In the genomic region with DNA sequence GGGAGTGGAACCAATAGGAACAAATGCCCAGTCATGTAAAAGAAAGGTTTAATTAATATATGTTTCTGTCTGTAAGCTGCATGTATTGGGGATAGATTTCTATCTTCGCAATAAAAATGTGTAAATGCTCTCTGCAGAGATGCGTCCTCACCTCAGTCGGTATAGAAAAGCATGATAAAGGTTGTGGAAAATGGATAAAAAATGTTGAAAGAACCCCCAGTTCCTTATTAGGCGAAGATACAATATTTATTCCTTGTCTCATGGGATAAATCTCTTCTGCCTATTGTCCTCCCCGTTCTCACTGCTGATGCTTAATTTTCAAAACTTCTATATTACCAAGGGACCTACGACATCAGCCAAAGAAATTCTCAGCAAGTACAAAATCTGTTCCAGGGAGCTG, we compare ENCODE assay signal across 34 mouse cellular contexts. TPM values are rescaled to one million over a fixed set of nuclear protein-coding genes. Genes with fewer than 3 reads are reported as not detected.
DNase-seq lines count a peak whose midpoint lies in the region; ATAC-seq and TF ChIP-seq lines count a peak whose summit lies in the region.
"Had no signal": no experiment of that assay in that cellular context is flagged by ENCODE, and none has a peak within 500 bp of the region (broad histone marks: within the 10 kb centered on the region; RNA-seq: fewer than 3 reads in every experiment).

Tfap2d (plus strand) TSS at position 392 of the 400 bp plus-strand sequence.

- no peaks in the 10 kb centered on the region for H3K36me3 ChIP-seq in forebrain, embryonic 10.5 days (replicated peaks)
- H3K36me3 ChIP-seq in forebrain, embryonic 12.5 days (replicated peaks): no peaks in the 10 kb centered on the region
- H3K36me3 ChIP-seq in midbrain, embryonic 10.5 days: no peaks in the 10 kb centered on the region
- H3K36me3 ChIP-seq in midbrain, embryonic 15.5 days (replicated peaks): no peaks in the 10 kb centered on the region
- H3K36me3 ChIP-seq: heart, embryonic 13.5 days; kidney, embryonic 15.5 days; limb, embryonic 10.5 days; limb, embryonic 15.5 days; liver, embryonic 13.5 days had no signal

- H3K4me2 ChIP-seq in forebrain, embryonic 12.5 days: no peak within 1 kb of the TSS
- peak within 1 kb of the TSS; percentile 38 for H3K4me2 ChIP-seq in midbrain, embryonic 15.5 days
- H3K4me2 ChIP-seq: heart, embryonic 13.5 days; kidney, embryonic 15.5 days; limb, embryonic 15.5 days; liver, embryonic 13.5 days had no signal

- peaks cover 100% of the 10 kb centered on the region for H3K27me3 ChIP-seq in forebrain, embryonic 10.5 days (ENCODE audit: poor library complexity, severe bottlenecking)
- H3K27me3 ChIP-seq in forebrain, embryonic 12.5 days: peaks cover 89% of the 10 kb centered on the region
- H3K27me3 ChIP-seq in midbrain, embryonic 10.5 days (ENCODE audit: low read depth, poor library complexity, severe bottlenecking): peaks cover 100% of the 10 kb centered on the region
- peaks cover 67% of the 10 kb centered on the region for H3K27me3 ChIP-seq in midbrain, embryonic 15.5 days (replicated peaks)

- TF ChIP-seq POLR2A in cortical plate, adult 2 months (IDR thresholded peaks at IDR 0.05; ENCODE audit: extremely low read depth, insufficient read depth, low read length): no peak

- no peak for TF ChIP-seq CTCF in cortical plate, adult 2 months (IDR thresholded peaks at IDR 0.05; ENCODE audit: extremely low read depth, insufficient read depth, low read length)

- peaks cover 11% of the 10 kb centered on the region for H3K4me1 ChIP-seq in forebrain, embryonic 10.5 days
- H3K4me1 ChIP-seq in forebrain, embryonic 12.5 days: peaks cover 5% of the 10 kb centered on the region; the same call in 1 of the 2 replicates
- no peaks in the 10 kb centered on the region for H3K4me1 ChIP-seq in cortical plate, adult 2 months (ENCODE audit: control insufficient read depth, insufficient read depth, low read length)
- peaks cover 32% of the 10 kb centered on the region for H3K4me1 ChIP-seq in midbrain, embryonic 10.5 days
- H3K4me1 ChIP-seq in midbrain, embryonic 15.5 days: no peaks in the 10 kb centered on the region
- H3K4me1 ChIP-seq: heart, embryonic 13.5 days; kidney, embryonic 15.5 days; limb, embryonic 15.5 days; liver, embryonic 13.5 days; megakaryocyte, embryonic 14.5 days had no signal

- no peak for ATAC-seq in forebrain, embryonic 12.5 days (ENCODE audit: low FRiP score)
- ATAC-seq in midbrain, embryonic 15.5 days (replicated peaks): no peak
- ATAC-seq: hindbrain, embryonic 16.5 days; lung, postnatal 0 days had no signal

- 3% methylated on average over 6 of the region's 6 CpGs for WGBS in forebrain, embryonic 10.5 days
- WGBS in forebrain, embryonic 12.5 days: 2% methylated on average over 6 of the region's 6 CpGs
- 3% methylated on average over 6 of the region's 6 CpGs for WGBS in midbrain, embryonic 10.5 days
- WGBS in midbrain, embryonic 15.5 days: 3% methylated on average over 6 of the region's 6 CpGs

- no peaks in the 10 kb centered on the region for H3K9me3 ChIP-seq in forebrain, embryonic 10.5 days
- H3K9me3 ChIP-seq in forebrain, embryonic 12.5 days: no peaks in the 10 kb centered on the region
- H3K9me3 ChIP-seq in midbrain, embryonic 10.5 days (replicated peaks): no peaks in the 10 kb centered on the region
- no peaks in the 10 kb centered on the region for H3K9me3 ChIP-seq in midbrain, embryonic 15.5 days
- H3K9me3 ChIP-seq: heart, embryonic 13.5 days; kidney, embryonic 15.5 days; limb, embryonic 10.5 days; limb, embryonic 15.5 days; liver, embryonic 13.5 days; megakaryocyte, embryonic 14.5 days had no signal

- no peak for DNase-seq in forebrain, embryonic 10.5 days (ENCODE audit: extremely low spot score, low spot score)
- no peak for DNase-seq in midbrain, embryonic 10.5 days (ENCODE audit: low spot score)
- no peak for DNase-seq in kidney, postnatal 25 days
- DNase-seq in frontal cortex, adult 2 months (ENCODE audit: extremely low spot score in 1 of 2, low spot score in 1 of 2): no peak
- DNase-seq in T-cell, adult 2 months (ENCODE audit: low spot score): no peak
- DNase-seq: adrenal gland, postnatal 25 days; cerebellum, adult 2 months; cerebellum, postnatal 36 days; gastrocnemius, adult 2 months; heart, adult 2 months; heart, postnatal 10 days; kidney, adult 18-20 months; kidney, postnatal 4 days; liver, embryonic 13.5 days; lung, adult 18-20 months; lung, postnatal 4 days; right cerebral cortex, postnatal 25 days; spleen, adult 18-20 months; thymus, adult 2 months; thymus, postnatal 36 days had no signal

- no peak within 1 kb of the TSS for H3K9ac ChIP-seq in forebrain, embryonic 12.5 days
- peak within 1 kb of the TSS; percentile 34 for H3K9ac ChIP-seq in midbrain, embryonic 15.5 days
- H3K9ac ChIP-seq: heart, embryonic 13.5 days; kidney, embryonic 15.5 days; limb, embryonic 15.5 days; liver, embryonic 13.5 days had no signal

- no peak within 1 kb of the TSS for H3K27ac ChIP-seq in forebrain, embryonic 10.5 days
- H3K27ac ChIP-seq in forebrain, embryonic 12.5 days: no peak within 1 kb of the TSS
- H3K27ac ChIP-seq in cortical plate, adult 2 months (ENCODE audit: insufficient read depth, low read length): no peak within 1 kb of the TSS
- peak within 1 kb of the TSS; percentile 65; the same call in 1 of the 2 replicates for H3K27ac ChIP-seq in midbrain, embryonic 10.5 days (replicated peaks)
- peak within 1 kb of the TSS; percentile 85 for H3K27ac ChIP-seq in midbrain, embryonic 15.5 days
- H3K27ac ChIP-seq: gastrocnemius, adult 2 months; heart, adult 2 months; heart, embryonic 13.5 days; kidney, embryonic 15.5 days; limb, embryonic 10.5 days; limb, embryonic 15.5 days; liver, embryonic 13.5 days had no signal

- peak within 1 kb of the TSS; percentile 27; the same call in 1 of the 2 replicates for H3K4me3 ChIP-seq in forebrain, embryonic 10.5 days
- no peak within 1 kb of the TSS for H3K4me3 ChIP-seq in forebrain, embryonic 12.5 days (replicated peaks)
- peak within 1 kb of the TSS; percentile 31; the same call in 1 of the 2 replicates for H3K4me3 ChIP-seq in cortical plate, adult 2 months (ENCODE audit: insufficient read depth, low read length)
- H3K4me3 ChIP-seq in midbrain, embryonic 10.5 days: peak within 1 kb of the TSS; percentile 46
- H3K4me3 ChIP-seq in midbrain, embryonic 15.5 days: peak within 1 kb of the TSS; percentile 39
- H3K4me3 ChIP-seq: erythroblast, embryonic 14.5 days; gastrocnemius, adult 2 months; heart, adult 2 months; heart, embryonic 13.5 days; kidney, embryonic 15.5 days; limb, embryonic 10.5 days; limb, embryonic 15.5 days; liver, embryonic 13.5 days; megakaryocyte, embryonic 14.5 days had no signal

RNA-seq across cellular contexts. Expression of gene Tfap2d, which starts in this region (rescaled TPM):
- 0.15 TPM in 1 of 2 replicates, not detected in the other for polyA plus RNA-seq in forebrain, embryonic 10.5 days (2016; fragmentation: Nextera tagmentation; extraction: Ambion mirVana)
- 0.91 and 3.4 TPM in 2 replicates for polyA plus RNA-seq in forebrain, embryonic 12.5 days (2016; fragmentation: Nextera tagmentation; extraction: Ambion mirVana)
- 0.06 and 0.33 TPM in 2 replicates for polyA plus RNA-seq in cortical plate, adult 2 months (2012; rRNA removed)
- polyA plus RNA-seq in midbrain, embryonic 10.5 days (2016; fragmentation: Nextera tagmentation; extraction: Ambion mirVana): 4.7 and 10.9 TPM in 2 replicates
- 60.1 and 80.2 TPM in 2 replicates for polyA plus RNA-seq in midbrain, embryonic 15.5 days (2015; fragmentation: Nextera tagmentation; extraction: Ambion mirVana)
- polyA plus RNA-seq in frontal cortex, adult 2 months (2012; rRNA removed): 0.84 and 2.6 TPM in 2 replicates
- polyA plus RNA-seq: embryonic facial prominence, embryonic 14.5 days; erythroblast, embryonic 14.5 days; heart, adult 2 months; heart, embryonic 13.5 days; intestine, embryonic 14.5 days; kidney, embryonic 15.5 days; limb, embryonic 10.5 days; limb, embryonic 15.5 days; lung, postnatal 0 days; neural tube, embryonic 11.5 days; thymus, adult 2 months had no signal

Comparison
In these comparisons a context has a peak if more than half of its experiments do, and no peak if none do; other contexts are left out.
1. H3K27ac ChIP-seq: peak in midbrain, embryonic 10.5 days (single experiment) and midbrain, embryonic 15.5 days (single experiment); none in forebrain, embryonic 10.5 days (single experiment), forebrain, embryonic 12.5 days (single experiment) and cortical plate, adult 2 months (single experiment).